Mouse (Mus musculus) right cerebral cortex, postnatal 36 days (tissue): ENCODE measurements around the gene Gm11168.
A peak's percentile ranks its signal among the peaks of the same experiment; 100 is the strongest.
"Not testable (repeated sequence)": the region's sequence is repeated elsewhere in the genome, so short reads cannot be mapped to it uniquely, and the experiment has no call there.

Source experiments
- DNase-seq, 2 experiments: peaks; one replicate each; pipeline ENCODE4 v3.0.0; 2022; ENCODE audit warnings: low spot score in 2 of 2, mixed read lengths in 1 of 2

Gene Gm11168

DNA sequence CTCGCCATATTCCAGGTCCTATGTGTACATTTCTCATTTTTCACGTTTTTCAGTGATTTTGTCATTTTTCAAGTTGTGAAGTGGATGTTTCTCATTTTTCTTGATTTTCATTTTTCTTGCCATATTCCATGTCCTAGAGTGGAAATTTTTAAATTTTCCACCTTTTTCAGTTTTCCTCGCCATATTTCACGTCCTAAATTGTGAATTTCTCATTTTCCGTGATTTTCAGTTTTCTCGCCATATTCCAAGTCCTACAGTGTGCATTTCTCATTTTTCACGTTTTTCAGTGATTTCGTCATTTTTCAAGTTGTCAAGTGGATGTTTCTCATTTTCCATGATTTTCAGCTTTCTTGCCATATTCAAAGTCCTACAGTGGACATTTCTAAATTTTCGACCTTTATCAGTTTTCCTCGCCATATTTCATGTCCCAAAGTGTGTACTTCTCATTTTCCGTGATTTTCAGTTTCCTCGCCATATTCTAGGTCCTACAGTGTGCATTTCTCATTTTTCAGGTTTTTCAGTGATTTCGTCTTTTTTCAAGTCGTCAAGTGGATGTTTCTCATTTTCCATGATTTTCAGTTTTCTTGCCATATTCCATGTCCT lies at the start of gene Gm11168:
TSS of gene Gm11168 (plus strand) at position 553 of the 603 bp plus-strand sequence.
- not testable (repeated sequence) for DNase-seq

- DNase-seq, result not testable (repeated sequence)
Measured at GRCm38 (mm10) chr9:3000445-3000972, 2.6 kb upstream of the Gm11168 start, which contains the start of gene Gm10722. TSS of gene Gm10722 (plus strand) at chr9:3000922.

GRCm38 (mm10) chr9:3001006-3001405 lies 2.1 kb upstream of the Gm11168 start:
- not testable (repeated sequence) for DNase-seq

DNA sequence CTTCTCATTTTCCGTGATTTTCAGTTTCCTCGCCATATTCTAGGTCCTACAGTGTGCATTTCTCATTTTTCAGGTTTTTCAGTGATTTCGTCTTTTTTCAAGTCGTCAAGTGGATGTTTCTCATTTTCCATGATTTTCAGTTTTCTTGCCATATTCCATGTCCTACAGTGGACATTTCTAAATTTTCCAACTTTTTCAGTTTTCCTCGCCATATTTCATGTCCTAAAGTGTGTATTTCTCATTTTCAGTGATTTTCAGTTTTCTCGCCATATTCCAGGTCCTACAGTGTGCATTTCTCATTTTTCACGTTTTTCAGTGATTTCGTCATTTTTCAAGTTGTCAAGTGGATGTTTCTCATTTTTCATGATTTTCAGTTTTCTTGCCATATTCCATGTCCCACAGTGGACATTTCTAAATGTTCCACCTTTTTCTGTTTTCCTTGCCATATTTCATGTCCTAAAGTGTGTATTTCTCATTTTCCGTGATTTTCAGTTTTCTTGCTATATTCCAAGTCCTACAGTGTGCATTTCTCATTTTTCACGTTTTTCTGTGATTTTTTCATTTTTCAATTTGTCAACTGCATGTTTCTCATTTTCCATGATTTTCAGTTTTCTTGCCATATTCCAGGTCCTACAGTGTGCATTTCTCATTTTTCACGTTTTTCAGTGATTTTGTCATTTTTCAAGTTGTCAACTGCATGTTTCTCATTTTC lies 1.0 kb upstream of the Gm11168 start:
- peak; percentile 94 to 96 for DNase-seq

- not testable (repeated sequence) for DNase-seq
Measured at GRCm38 (mm10) chr9:3006179-3006578, 3.0 kb downstream of the Gm11168 start.

DNA sequence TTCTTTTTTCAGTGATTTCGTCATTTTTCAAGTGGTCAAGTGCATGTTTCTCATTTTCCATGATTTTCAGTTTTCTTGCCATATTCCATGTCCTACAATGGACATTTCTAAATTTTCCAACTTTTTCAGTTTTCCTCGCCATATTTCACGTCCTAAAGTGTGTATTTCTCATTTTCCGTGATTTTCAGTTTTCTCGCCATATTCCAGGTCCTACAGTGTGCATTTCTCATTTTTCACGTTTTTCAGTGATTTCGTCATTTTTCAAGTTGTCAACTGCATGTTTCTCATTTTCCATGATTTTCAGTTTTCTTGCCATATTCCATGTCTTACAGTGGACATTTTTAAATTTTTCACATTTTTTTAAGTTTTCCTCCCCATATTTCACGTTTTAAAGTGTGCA lies 3.5 kb downstream of the Gm11168 start:
- DNase-seq, result peak; percentile 89 to 92

- not testable (repeated sequence) for DNase-seq
Measured at GRCm38 (mm10) chr9:3007272-3007671, 4.1 kb downstream of the Gm11168 start.

- DNase-seq, result not testable (repeated sequence)
Measured at GRCm38 (mm10) chr9:3009331-3009730, 6.2 kb downstream of the Gm11168 start.

- DNase-seq, result not testable (repeated sequence)
Measured at GRCm38 (mm10) chr9:3012054-3012621, 9.0 kb downstream of the Gm11168 start.

DNA sequence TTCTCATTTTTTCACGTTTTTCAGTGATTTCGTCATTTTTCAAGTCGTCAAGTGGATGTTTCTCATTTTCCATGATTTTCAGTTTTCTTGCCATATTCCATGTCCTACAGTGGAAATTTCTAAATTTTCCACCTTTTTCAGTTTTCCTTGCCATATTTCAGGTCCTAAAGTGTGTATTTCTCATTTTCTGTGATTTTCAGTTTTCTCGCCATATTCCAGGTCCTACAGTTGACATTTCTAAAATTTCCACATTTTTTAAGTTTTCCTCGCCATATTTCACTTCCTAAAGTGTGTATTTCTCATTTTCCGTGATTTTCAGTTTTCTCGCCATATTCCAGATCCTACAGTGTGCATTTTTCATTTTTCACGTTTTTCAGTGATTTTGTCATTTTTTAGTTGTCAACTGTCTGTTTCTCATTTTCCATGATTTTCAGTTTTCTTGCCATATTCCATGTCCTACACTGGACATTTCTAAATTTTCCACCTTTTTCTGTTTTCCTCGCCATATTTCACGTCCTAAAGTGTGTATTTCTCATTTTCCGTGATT lies 9.7 kb downstream of the Gm11168 start, which contains the start of gene Gm10721:
TSS of gene Gm10721 (plus strand) at position 408 of the 547 bp plus-strand sequence.
- DNase-seq, result not testable (repeated sequence)

DNA sequence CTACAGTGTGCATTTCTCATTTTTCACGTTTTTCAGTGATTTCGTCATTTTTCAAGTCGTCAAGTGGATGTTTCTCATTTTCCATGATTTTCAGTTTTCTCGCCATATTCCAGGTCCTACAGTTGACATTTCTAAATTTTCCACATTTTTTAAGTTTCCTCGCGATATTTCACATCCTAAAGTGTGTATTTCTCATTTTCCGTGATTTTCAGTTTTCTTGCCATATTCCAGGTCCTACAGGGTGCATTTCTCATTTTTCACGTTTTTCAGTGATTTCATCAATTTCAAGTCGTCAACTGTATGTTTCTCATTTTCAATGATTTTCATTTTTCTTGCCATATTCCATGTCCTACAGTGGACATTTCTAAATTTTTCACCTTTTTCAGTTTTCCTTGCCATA lies 12.2 kb downstream of the Gm11168 start, which contains the start of gene Gm10720:
TSS of gene Gm10720 (plus strand) at position 301 of the 400 bp plus-strand sequence.
- DNase-seq, result not testable (repeated sequence)

DNA sequence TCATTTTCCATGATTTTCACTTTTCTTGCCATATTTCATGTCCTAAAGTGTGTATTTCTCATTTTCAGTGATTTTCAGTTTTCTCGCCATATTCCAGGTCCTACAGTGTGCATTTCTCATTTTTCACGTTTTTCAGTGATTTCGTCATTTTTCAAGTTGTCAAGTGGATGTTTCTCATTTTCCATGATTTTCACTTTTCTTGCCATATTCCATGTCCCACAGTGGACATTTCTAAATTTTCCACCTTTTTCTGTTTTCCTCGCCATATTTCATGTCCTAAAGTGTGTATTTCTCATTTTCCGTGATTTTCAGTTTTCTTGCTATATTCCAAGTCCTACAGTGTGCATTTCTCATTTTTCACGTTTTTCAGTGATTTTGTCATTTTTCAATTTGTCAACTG lies 12.8 kb downstream of the Gm11168 start:
- not testable (repeated sequence) for DNase-seq

- not testable (repeated sequence) for DNase-seq
Measured at GRCm38 (mm10) chr9:3017108-3017507, 14.0 kb downstream of the Gm11168 start, which contains the start of gene Gm10719. TSS of gene Gm10719 (plus strand) at chr9:3017408.

DNA sequence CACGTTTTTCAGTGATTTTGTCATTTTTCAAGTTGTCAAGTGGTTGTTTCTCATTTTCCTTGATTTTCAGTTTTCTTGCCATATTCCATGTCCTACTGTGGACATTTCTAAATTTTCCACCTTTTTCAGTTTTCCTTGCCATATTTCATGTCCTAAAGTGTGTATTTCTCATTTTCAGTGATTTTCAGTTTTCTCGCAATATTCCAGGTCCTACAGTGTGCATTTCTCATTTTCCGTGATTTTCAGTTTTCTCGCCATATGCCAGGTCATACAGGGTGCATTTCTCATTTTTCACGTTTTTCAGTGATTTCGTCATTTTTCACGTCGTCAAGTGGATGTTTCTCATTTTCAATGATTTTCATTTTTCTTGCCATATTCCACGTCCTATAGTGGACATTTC lies 15.8 kb downstream of the Gm11168 start:
- peak; percentile 40 to 59 for DNase-seq

DNA sequence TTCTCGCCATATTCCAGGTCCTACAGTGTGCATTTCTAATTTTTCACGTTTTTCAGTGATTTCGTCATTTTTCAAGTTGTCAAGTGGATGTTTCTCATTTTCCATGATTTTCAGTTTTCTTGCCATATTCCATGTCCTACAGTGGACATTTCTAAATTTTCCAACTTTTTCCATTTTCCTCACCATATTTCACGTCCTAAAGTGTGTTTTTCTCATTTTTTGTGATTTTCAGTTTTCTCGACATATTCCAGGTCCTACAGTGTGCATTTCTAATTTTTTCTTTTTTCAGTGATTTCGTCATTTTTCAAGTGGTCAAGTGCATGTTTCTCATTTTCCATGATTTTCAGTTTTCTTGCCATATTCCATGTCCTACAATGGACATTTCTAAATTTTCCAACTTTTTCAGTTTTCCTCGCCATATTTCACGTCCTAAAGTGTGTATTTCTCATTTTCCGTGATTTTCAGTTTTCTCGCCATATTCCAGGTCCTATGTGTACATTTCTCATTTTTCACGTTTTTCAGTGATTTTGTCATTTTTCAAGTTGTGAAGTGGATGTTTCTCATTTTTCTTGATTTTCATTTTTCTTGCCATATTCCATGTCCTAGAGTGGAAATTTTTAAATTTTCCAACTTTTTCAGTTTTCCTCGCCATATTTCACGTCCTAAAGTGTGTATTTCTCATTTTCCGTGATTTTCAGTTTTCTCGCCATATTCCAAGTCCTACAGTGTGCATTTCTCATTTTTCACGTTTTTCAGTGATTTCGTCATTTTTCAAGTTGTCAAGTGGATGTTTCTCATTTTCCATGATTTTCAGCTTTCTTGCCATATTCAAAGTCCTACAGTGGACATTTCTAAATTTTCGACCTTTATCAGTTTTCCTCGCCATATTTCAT lies 16.9 kb downstream of the Gm11168 start:
- DNase-seq, result peak; percentile 32 to 41

DNA sequence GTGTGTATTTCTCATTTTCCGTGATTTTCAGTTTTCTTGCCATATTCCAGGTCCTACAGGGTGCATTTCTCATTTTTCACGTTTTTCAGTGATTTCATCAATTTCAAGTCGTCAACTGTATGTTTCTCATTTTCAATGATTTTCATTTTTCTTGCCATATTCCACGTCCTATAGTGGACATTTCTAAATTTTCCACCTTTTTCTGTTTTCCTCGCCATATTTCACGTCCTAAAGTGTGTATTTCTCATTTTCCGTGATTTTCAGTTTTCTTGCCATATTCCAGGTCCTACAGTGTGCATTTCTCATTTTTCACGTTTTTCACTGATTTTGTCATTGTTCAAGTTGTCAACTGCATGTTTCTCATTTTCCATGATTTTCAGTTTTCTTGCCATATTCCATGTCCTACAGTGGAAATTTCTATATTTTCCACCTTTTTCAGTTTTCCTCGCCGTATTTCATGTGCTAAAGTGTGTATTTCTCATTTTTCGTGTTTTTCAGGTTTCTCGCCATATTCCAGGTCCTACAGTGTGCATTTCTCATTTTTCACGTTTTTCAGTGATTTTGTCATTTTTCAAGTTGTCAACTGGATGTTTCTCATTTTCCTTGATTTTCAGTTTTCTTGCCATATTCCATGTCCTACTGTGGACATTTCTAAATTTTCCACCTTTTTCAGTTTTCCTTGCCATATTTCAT lies 19.3 kb downstream of the Gm11168 start:
- peak; percentile 45 to 51 for DNase-seq

DNA sequence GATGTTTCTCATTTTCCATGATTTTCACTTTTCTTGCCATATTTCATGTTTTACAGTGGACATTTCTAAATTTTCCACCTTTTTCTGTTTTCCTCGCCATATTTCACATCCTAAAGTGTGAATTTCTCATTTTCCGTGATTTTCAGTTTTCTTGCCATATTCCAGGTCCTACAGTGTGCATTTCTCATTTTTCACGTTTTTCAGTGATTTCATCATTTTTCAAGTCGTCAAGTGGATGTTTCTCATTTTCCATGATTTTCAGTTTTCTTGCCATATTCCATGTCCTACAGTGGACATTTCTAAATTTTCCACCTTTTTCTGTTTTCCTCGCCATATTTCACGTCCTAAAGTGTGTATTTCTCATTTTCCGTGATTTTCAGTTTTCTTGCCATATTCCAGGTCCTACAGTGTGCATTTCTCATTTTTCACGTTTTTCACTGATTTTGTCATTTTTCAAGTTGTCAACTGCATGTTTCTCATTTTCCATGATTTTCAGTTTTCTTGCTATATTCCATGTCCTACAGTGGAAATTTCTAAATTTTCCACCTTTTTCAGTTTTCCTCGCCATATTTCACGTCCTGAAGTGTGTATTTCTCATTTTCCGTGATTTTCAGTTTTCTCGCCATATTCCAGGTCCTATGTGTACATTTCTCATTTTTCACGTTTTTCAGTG lies 20.3 kb downstream of the Gm11168 start, which contains the start of gene Gm10718:
TSS of gene Gm10718 (plus strand) at position 236 of the 673 bp plus-strand sequence.
- DNase-seq, result not testable (repeated sequence)

DNA sequence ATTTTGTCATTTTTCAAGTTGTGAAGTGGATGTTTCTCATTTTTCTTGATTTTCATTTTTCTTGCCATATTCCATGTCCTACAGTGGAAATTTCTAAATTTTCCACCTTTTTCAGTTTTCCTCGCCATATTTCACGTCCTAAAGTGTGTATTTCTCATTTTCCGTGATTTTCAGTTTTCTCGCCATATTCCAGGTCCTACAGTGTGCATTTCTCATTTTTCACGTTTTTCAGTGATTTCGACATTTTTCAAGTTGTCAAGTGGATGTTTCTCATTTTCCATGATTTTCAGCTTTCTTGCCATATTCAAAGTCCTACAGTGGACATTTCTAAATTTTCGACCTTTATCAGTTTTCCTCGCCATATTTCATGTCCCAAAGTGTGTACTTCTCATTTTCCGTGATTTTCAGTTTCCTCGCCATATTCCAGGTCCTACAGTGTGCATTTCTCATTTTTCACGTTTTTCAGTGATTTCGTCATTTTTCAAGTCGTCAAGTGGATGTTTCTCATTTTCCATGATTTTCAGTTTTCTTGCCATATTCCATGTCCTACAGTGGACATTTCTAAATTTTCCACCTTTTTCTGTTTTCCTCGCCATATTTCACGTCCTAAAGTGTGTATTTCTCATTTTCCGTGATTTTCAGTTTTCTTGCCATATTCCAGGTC lies 21.0 kb downstream of the Gm11168 start:
- peak; percentile 49 to 54 for DNase-seq

- peak; percentile 8 to 12 for DNase-seq
Measured at GRCm38 (mm10) chr9:3024912-3025467, 21.8 kb downstream of the Gm11168 start, which contains the start of gene Gm10717. TSS of gene Gm10717 (plus strand) at chr9:3025417.
